Mouse (Mus musculus) layer of hippocampus, adult 8-10 months (tissue): ENCODE data around the gene Tgoln1. TPM values are rescaled to one million over a fixed set of nuclear protein-coding genes. Genes with fewer than 3 reads are reported as not detected.

ENCODE experiments used
- DNase-seq, 2 experiments: peaks; one replicate each; pipeline ENCODE4 v3.0.0; 2022; ENCODE audit warnings: low spot score in 2 of 2
- total RNA-seq, 4 experiments: library from RNA; stranded (reverse); gene quantifications; 2 replicates each; pipeline ENCODE4 v1.2.4; 2022

The Tgoln1 gene
- total RNA-seq, 4 experiments from 2014 or later = 92.8 to 106 (median 98.1) TPM

DNA sequence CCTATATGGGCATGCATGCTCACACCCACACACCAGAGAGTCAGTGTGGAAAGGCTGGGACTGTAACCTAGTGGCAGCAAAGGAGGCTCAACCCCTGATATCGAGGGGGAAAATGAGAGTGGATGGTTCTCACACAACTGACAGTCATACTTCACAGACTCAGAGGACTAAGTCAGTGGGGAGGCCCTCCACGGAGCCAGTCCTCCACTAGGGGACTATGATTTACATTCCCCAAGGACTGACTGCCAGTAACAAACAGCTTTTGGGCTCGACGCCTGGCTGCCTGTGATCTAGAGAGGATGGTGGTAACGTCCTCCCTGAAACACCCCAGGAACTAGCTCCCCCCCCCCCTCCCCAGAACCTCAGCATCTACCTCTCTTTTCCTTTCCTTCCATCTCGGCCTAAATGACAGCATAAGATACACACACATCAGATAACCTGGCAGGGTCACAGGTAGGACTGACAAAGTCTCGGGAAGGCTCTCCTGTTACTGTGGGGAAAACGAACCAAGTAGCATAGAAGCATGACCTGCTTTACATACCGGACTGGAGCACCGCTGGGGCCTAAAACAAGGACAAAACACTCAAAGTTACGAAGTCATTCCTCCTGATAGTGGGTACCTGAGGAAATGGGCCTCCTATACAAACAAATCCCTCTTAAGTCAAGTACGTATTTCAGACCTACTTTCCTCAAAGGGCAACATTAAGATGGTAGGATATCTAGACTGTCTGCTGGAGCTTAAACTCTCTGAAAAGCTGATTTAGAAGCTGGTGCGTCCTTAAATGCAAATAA lies 19.5 kb downstream of the Tgoln1 start:
- no peak for DNase-seq

DNA sequence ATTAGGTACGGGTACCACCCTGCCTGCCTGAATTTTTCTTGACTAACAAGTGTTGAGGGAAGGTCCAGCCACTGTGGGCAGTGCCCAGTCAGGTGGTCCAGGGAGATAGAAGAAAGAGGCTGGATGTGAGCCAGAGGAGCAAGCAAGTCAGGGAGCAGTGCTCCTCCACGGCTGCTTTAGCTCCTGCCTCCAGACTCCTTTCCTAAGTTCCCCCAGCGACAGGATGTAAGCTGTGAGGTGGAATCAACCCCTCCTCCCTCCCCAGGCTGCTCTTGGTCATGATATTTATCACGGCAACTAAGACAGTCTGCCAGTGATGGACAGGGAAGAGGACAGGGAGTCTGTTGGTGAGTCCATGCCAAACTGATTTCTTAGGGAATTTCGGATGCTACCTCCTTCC lies 22.9 kb downstream of the Tgoln1 start:
- no peak for DNase-seq

DNA sequence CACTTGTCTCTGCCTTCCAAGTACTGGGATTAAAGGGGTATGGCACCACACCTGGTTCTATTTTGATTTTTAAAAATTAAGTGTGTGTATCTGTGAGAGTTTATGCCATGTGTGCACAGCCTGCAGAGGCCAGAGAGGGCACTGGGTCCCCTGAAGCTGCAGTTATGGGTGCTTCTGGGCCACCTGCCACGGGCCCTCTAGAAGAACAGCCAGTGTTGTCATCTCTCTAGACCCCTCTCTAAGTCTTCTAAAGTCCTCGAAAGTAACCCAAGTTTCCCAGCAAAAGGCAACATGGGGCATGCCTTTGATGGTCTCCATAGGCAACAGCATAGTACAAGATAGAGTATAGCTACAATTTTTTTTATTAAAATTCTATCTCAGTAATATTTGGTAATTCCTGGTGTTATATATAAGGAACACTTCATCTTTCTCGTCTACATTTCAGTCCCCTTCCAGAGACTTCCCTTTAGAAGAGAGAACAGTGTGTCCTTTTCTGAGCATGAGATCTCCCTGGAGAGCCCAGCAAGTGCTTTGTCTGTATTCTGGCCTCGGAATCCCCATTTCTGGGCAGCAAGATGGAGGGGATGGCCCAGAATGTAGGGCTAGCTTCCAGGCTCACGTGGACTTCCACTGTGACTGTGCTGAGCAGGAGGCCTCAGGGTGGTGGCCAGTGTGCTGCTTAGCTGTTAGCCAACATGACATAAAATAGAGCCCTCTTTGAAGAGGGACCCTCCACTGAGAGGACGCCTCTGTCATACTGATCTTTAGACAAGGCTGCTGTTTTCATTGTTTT lies 23.6 kb downstream of the Tgoln1 start:
- peak in 1 of 2 experiments; percentile 42 for DNase-seq

DNA sequence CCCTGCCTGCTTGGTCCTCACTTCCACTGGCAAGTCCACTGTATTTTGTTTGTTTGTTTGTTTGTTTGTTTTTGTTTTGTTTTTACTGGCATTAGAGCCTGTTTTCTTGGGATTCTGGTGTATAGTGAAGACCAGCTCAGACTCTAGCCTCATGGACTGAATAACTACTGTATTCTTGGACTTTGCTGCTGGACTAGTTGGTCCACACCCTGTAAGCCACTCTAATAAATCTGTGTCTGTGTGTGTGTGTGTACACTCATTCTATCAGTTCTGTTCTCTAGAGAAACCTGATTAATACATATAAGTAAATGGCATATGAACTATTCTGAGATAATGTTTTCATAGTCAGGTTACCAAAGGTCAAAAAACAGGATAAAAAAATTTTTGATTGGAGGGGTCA lies 26.7 kb downstream of the Tgoln1 start:
- no peak for DNase-seq

DNA sequence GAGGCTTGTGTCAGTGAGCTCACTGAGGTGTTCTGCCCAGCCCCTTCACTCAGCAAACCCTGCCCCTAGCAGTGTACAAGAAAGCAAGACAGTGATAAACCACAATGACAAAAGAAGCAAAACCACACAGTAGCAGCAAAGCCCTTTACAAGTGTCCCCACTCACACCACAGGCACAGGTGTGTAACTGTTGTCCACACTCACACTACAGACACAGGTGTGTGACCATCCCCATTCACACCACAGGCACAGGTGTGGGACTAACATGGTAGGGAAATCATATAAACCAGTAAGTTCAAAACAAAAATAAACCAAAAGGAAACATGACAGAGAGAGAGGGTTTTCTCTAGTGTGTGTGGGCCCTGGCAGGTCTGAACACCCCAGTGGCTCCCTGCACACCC lies 28.5 kb downstream of the Tgoln1 start:
- DNase-seq = no peak

DNA sequence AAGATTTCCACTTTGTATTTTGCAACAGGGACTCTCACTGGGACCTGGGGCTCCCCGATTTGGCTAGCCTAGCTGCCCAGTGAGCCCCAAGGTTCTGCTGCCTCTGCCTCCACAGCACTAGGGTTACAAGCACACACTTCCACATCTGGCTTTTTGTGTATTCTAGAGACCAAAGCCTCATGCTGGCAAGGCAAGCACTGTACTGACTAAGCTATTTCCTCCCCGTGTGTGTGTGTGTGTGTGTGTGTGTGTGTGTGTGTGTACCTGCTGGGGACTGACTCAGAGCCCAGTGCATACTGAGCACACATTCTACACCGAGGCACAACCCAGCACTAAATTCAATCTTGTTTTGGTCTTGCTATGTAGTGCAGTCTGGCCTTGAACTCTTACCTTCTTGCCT lies 30.1 kb downstream of the Tgoln1 start:
- DNase-seq = no peak

DNA sequence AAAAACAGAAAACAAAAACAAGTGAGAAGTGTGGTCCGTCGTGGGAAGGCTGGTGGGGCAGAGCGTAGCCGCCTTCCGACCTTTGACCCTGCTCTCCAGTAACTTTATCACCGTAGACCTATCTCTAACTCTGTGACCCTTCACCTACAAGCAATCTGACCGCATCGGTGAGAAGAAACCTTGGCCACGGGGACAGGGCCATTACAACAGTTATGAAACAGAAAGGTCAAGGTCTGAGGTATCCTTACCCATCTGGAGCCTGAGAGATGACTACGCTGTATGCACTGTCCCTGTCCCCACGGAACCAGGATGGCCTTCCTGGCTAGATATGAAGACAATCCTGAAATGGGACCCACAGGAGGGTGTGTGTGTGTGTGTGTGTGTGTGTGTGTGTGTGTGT lies 32.6 kb downstream of the Tgoln1 start:
- DNase-seq = no peak

DNA sequence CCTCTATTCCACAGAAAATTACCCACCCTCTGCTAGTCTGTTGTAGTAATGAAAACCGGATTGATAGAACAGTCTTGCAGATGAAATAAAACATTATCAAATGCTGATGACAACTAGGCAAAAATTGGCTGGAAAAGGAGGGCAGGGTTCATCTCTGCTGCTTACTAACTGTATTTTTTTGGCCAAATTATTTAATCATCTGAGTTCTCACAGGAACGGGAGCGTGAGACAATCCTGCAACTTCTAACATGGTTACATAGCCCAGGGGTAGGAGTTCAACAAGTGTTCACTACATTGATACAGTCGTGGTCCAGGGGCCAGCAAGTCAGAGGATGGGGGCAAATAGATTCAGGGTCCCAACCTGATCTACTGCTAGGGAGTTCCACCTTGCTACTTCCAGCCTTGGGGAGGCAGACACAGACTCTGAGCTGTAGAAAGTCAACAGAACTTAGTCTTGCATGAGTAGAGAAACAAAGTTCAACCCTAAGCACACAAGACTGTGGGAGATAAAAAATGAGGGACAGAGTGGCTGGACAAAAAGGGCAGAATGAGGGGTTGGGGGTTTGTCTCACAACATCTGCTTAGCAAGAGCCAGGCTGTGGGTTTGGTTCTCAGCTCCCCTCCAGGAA lies 33.5 kb downstream of the Tgoln1 start:
- DNase-seq = no peak

DNA sequence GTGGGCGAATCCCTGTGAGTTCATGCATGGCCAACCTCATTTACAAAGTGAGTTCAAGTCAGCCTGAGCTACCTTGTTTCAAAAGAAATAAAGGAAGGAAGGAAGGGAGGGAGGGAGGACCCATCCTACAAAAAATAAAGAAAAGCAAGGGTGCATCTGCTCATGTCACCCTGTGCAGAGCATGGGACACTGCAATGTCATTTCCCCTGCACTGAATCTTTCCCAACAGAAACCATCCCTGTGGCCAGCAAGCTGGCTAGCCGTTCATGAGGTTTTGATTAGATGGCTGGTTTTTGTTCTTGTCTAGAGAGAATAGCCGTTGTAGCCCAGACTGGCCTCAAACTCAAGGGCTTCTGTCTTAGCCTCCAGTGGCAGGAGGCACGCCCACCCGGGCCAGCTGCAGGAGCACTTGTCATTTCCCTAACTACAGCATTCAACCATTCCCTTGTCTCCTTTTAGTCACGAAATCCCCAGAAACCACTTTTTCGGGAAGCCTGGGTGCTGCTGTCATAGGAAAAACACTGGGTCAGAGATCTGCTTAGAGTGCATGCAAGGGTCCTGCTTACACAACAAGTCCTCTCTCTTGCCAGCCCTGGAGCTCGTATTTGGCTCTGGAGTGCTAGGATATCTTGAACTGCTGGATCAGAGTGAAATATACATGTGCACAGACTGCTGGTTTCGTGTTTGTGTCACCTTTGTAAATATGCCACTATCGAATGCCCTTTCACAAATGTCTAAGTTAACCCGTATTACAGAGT lies 35.0 kb downstream of the Tgoln1 start:
- DNase-seq = no peak

DNA sequence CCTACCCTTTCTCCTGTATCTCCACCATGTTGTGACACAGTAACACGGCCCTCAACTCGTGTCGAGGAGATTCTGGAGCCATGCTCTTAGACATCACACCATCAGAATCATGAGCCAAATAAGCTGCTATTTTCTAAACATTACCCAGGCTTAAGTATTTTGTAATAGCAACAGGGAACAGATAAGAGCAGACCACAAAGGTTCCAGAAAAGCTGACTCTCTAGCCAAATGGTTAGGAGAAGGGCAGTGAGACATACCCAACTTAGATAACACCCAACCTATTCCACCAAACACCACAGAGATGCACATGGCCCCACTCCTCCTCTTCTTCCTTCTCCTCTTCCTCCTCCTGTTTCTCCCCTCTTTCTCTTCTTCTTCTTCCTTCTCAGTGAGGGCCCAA lies 40.8 kb downstream of the Tgoln1 start:
- no peak for DNase-seq

DNA sequence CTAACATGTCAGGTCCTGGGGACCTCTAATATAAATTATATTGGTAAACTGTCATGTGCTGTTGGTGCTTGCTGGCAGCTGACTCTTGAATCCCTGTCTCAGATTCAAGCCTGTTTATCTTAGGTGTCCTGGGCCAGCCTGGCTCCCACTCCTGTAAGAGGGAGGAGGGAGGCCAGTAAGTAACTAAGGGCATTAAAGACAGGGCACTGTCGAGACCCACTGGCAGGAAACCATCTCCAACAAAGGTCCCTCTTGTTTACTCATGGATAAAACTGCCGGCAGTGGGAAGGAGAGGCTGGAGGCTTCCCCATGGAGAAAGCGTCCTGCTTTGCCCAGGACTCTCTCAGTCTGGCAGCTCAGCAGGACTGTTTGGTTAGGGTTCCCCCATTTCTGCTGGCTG lies 45.0 kb downstream of the Tgoln1 start:
- DNase-seq = no peak

DNA sequence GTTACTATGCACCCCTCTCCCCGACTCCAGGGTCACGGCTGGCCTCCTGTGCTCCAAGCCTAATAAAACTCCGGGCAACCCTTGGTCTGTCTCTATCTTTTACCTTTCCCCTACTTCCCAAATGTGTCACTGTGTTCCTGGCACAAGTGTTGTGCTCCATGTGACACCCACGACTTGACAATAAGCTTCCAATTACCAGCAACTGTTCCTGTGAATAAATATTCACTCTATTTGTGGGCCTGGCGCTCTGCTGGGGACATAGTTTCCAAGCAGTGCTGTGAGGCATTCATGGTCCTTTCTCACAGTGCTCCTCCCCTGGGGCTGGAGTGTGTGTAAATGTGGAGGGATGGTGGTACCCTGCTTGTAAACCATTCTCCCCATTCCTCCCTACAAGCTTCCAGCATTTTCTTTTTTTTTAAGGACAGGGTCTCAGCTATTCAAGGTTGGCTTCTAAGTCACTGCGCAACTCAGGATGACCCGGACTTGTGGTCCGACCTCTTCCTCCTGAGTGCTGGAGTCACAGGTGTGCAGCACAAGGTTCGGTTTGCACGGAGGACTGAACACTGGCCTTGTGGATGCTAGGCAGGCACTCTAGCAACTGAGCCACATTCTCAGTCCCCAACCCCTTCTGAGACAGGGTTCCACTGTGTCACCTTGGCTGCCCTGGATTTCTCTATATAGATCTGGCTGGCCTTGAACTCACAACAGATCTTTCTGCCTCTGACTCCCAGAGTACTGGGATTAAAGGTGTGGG lies 46.0 kb downstream of the Tgoln1 start:
- peak; percentile 41 to 59 for DNase-seq

DNA sequence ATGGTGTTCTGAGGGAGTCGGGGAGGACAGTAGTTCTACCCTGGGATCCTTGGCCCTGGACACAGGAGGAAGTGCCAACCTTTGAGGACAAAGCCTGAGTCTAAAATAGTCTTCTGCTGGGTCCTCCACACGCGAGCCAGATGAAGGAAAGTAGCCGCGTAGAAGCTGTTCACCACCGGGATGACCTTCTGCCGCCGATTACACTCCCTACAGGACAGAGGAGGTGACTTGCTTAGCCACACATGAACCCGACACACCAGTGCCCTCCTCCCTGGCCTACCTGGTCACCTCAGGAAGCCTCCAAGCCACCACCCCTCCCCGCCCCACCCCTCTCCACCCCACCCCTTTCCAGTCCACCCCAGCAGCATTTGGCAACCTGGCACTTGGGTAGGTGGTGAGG lies 48.1 kb downstream of the Tgoln1 start:
- no peak for DNase-seq

DNA sequence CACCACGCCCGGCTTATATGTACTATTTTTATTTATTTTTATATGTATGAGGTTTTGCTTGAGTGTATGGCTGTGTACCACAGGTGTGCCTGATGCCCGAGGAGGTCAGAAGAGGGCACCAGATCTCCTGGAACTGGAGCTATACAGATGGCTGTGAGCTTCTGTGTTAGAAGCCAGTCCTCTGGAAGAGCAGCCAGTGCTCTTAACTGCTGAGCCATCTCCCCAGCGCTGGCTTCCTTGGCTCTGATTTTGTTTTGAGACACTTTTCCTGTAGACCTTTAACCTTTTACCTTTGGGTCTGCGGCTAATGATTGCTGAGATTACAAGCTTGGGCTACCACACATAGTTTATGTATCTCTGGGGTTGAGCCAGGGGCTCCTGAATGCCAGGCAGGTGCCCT lies 49.3 kb downstream of the Tgoln1 start:
- no peak for DNase-seq

DNA sequence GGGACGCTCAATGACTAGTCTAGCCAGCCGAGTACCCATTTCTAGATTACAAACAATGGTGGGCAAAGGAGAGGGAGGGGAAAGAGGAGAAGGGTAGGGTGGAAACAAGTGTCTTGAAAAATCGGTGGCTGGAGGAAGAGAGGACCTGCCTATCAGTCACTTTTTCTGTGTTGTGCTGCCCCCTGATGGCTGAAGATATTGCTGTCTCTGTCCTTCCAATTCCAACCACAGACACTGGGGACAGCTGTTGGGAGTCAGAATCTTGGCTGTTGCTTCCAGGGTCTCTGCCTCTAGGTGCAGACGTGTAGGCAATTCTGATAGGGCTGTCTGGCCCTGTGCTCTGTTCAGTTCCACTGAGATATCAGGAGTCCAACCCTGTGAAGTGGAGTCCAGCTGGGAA lies 50.8 kb downstream of the Tgoln1 start:
- DNase-seq = peak; percentile 85 to 95

DNA sequence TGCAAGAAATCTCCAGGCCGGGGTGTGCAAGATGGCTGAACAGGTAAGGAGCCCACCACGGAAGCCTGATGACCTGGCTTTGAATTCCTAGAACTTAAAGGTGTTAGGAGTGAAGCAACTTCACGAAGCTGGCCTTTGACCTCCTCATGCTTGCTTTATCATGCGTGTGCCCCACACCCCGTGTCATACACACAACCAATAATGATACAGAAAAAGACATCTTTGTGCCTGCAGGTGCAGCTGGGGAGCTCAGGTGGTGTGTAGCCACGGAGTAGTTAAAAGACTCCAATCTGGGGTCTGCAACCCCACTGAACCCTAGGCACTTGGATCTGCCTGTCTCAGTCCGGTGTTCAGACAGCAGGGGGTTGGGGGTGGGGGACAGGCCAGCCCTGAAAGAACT lies 51.3 kb downstream of the Tgoln1 start:
- no peak for DNase-seq

DNA sequence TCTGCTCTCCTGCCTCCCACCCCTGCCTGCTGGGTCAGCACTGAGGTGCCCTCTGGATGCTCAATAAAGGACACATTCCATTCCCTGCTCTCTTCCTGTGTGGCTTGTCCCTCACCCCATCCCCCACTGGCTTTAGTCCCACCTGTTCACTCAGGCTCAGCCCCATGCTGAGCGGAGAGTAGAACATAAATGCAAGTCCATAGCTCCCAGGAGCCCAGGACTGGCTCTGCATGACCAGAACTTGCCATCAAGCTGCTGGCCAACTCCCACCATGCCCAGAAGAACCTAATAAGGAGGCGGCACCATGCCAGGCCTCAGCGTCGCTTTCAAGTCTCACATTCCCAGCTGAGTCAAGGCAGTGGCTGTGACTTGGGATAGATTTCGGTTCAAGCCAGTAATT lies 53.9 kb downstream of the Tgoln1 start:
- DNase-seq = no peak

DNA sequence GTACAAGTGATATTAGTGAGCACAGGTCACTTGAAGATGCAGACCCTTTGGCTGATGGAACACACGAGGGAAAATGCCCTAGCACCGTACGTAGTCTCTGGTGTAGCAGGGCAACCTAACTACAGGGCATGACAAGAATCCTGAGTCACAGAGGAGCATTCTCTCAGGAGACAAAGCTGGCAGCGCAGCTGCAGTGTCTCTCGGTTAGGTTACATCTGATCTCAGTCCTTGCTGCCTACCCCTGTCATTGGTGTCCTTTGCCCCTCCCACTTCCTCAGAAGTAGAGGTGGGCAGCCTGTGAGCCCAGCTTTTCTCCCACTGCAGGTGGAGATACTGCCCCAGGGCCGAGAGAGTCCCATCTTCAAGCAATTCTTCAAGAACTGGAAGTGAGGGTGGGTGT lies 54.3 kb downstream of the Tgoln1 start:
- no peak for DNase-seq

DNA sequence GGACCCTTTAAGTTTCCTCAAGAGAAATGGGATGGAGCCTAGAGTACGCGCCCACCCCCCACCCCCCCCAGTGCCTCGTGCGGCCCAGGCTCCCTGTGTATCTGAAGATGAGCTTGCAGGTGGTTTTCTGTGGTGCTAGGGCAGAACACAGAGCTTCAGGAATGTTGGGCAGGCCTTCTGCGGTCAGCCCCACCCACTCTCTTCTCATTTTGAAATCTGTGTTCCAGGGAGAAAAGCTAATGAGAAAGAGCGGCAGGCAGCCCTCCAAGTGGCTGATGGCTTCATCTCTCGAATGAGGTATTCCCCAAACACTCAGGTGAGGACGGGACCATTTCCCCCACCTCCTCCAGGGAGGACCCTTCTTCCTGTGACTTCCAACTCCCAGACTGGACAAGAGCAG lies 56.0 kb downstream of the Tgoln1 start:
- no peak for DNase-seq
